Mouse (Mus musculus) left cerebral cortex, adult 2 months (tissue): ENCODE measurements around the gene Pde4d. TPM values are rescaled to one million over a fixed set of nuclear protein-coding genes. Genes with fewer than 3 reads are reported as not detected.

Experiments used
- DNase-seq, 2 experiments: peaks; one replicate each; pipeline ENCODE4 v3.0.0; 2021 to 2022; ENCODE audit warnings: low spot score in 2 of 2, mixed read lengths in 1 of 2; ENCODE audit errors: extremely low spot score in 1 of 2
- H3K27ac ChIP-seq: fragments of 200-600 bp; 2 replicates; pipeline ENCODE4 v1.8.1; 2022
- H3K4me3 ChIP-seq: fragments of 200-600 bp; 2 replicates; pipeline ENCODE4 v1.8.1; 2022
- CTCF ChIP-seq: fragments of 200-600 bp; IDR thresholded peaks from 2 replicates; pipeline ENCODE4 v1.8.1; 2022; ENCODE audit warnings: antibody characterized with exemption, mild to moderate bottlenecking, moderate library complexity
- intact Hi-C: fragments of 180-260 bp; cut with DNase I; formaldehyde crosslinking; loops from one replicate; pipeline ENCODE4 v1.15.1; 2025
- total RNA-seq, 2 experiments: library from RNA; stranded (reverse); gene quantifications; 2 replicates each; pipeline ENCODE4 v1.2.3; 2021

Gene Pde4d
- total RNA-seq, 2 experiments from 2014 or later, result 116 to 121 TPM

DNA sequence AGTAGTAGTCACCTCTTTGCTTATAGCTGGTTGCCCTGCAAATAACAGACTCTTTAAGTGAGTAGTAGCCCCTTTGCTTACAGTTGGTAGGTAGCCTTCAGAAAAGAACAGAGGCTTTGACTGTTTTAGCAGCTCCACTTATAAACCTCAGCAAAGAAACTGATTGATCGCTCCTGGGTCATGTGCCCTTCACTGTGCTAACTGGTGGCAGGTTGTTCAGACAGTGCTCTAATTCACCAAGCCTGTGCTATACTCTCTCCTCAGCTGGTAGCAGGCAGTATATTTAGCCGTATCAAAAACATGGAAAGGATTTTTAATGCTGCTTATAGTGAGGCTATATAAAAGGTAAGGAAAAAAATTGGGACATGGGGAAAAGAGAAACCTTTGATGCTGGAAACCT lies 370.7 kb downstream of the Pde4d start:
- no peak for DNase-seq
- TF ChIP-seq CTCF, result no peak
- Histone ChIP-seq H3K27ac (no peak overlapping the region), H3K4me3 (no peak overlapping the region)
- intact Hi-C loops, result no loop called here

DNA sequence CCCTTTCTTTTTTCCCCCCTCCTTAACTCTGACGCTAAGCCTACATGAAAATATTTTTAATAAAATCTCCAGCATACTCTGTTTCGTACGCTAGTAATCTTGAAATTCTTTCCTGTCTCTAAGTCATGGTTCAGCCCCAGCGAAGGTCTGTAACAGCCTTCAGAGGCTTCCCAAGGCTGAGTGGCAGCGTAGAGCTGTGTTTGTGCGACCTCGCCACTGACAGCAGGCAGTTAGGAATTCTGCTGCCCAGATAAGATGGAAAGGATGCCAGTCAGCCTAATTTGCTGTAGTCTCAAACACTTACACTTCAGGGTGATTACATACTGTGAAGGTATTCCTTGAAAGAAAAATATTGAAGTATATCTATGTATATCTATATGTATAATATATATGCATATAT lies 371.5 kb downstream of the Pde4d start:
- no peak for TF ChIP-seq CTCF
- no peak for DNase-seq
- intact Hi-C loops, result no loop called here
- Histone ChIP-seq H3K27ac (no peak overlapping the region), H3K4me3 (no peak overlapping the region)

DNA sequence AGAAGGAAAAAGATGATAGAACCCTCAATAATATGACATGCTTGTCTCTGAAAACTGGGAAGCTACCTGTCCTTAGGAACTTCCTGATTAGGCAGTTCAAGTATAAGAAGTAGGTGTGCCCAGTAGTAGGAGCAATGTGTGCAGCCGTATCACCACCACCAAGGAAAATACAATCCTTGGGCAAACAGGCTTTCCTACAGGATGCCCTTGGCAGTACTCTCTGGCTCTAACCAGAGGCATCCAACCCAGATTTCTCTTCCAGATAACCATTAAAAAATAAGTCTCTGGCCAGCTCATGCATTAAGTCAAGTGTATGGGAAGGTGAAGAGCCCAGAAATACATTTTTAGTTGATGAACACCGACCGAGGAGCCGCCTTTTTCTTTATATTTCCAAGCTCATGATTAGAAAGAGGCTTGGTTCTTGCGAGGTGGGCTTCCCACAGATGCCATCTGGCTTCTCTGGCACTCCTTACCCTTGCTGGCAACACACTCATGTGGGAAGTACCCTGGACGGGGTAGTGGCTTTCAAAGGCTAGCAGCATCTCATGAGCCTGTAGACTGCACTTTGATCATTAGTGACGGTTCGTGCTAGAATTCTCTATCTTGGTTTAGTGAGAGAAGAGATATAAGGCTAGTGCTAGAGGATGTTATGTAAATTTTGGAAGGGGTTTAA lies 375.0 kb downstream of the Pde4d start:
- no peak for TF ChIP-seq CTCF
- no peak overlapping the region for H3K27ac ChIP-seq
- H3K4me3 ChIP-seq, result no peak overlapping the region
- intact Hi-C loops, result no loop called here
- no peak for DNase-seq

DNA sequence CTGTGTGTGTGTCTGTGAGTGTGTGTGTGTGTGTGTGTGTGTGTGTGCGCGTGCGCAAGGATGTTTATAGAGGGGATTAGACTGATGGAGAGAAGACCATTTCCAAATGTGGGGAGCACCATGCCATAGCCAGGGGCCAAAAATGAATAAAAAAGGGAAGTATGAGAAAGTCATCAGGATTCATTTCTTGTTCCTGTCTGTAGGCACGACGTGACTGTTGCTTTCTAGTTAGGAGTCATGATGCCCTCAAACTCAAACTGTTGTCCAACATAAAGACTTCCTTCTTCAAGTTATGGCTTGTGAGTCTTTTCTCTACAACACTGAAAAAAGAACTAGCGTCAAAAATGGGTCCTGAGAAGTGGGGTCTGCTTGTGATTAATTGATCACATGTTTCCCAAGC lies 375.8 kb downstream of the Pde4d start:
- Histone ChIP-seq H3K27ac (no peak overlapping the region), H3K4me3 (no peak overlapping the region)
- TF ChIP-seq CTCF, result no peak
- no peak for DNase-seq
- intact Hi-C loops, result no loop called here

DNA sequence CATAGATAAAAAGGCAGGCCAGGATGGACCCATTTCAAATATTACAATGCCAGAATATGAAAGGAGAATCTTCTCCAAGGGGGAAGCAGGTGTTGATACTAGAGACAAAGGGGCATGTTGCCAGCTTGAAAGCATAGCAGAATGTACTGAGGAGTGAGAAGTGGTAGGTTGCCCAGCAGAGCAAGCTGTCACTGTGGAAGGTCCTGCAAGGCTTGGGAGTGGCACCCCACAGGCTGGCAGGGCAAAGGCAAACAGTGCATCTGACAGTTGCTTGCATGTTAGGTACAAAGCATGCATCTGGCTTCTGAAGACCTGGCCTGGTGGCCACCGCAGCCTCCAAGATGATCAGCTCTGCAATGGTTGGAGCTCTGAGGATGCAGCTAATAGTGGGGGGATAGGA lies 384.4 kb downstream of the Pde4d start:
- no peak overlapping the region for H3K27ac ChIP-seq
- DNase-seq, result no peak
- intact Hi-C loops, result no loop called here
- no peak overlapping the region for H3K4me3 ChIP-seq
- no peak for TF ChIP-seq CTCF

DNA sequence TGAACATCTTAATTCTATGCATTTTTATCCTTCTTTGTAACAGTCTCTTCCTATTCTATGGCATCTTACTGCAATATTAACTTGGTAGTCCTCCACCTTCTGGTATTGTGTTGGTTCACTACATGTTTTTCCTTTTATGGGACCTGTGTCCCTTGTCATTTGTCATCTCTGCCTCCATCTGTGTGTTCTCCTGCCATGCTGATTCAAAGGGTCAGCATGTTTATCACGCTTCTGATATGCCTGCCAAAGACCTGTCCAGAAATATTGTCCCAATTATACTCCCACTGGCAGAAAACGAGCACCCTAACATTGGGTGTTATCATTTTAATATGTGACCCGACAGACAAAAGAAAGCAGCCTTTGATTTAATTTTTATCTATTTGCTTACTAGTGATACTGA lies 386.6 kb downstream of the Pde4d start:
- Histone ChIP-seq H3K27ac (no peak overlapping the region), H3K4me3 (no peak overlapping the region)
- intact Hi-C loops, result no loop called here
- DNase-seq, result no peak
- TF ChIP-seq CTCF, result no peak

DNA sequence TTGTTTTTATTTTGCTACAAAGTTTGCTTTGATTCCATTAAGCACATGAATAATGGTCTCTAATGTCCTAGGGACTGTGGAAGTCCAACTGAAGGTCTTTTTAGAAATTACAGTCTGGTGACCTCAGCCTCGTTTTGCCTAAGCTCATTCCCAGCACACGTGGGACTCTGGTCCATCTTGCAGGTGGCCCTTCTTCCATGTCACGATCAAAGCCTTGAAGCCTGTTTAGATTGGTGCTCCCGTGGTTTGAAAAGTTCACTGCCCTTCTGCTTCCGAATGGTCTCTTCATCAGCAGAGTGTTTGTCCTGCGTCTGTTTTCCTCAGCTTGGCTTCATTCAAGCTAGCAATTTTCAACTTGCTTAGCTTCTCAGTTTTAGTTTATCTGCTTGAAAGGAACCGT lies 389.4 kb downstream of the Pde4d start:
- no peak for TF ChIP-seq CTCF

DNA sequence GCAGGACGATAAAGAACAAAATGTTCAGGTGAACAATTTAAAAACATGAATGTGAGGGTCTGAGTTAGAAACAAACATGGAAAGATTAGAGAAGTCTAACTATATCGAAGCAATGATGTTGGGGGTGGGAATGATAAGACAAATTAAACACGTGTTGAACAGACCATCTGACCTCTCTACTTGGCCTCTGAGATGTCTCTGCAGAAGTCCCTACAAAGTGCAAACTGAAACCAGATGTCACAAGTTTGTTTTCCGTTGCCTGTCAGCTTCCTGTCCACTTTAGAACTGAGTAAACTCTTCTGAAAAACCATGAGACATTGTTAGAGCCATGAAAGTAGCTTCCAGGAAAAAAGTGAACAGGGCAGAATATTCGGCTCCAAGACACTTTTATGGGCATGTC lies 404.3 kb downstream of the Pde4d start:
- DNase-seq, result no peak
- no peak for TF ChIP-seq CTCF
- Histone ChIP-seq H3K27ac (no peak overlapping the region), H3K4me3 (no peak overlapping the region)
- intact Hi-C loops, result no loop called here

More for the DNA sequence above, 389.4 kb downstream of the Pde4d start:
- DNase-seq, result no peak
- intact Hi-C loops, result no loop called here
- Histone ChIP-seq H3K27ac (no peak overlapping the region), H3K4me3 (no peak overlapping the region)

DNA sequence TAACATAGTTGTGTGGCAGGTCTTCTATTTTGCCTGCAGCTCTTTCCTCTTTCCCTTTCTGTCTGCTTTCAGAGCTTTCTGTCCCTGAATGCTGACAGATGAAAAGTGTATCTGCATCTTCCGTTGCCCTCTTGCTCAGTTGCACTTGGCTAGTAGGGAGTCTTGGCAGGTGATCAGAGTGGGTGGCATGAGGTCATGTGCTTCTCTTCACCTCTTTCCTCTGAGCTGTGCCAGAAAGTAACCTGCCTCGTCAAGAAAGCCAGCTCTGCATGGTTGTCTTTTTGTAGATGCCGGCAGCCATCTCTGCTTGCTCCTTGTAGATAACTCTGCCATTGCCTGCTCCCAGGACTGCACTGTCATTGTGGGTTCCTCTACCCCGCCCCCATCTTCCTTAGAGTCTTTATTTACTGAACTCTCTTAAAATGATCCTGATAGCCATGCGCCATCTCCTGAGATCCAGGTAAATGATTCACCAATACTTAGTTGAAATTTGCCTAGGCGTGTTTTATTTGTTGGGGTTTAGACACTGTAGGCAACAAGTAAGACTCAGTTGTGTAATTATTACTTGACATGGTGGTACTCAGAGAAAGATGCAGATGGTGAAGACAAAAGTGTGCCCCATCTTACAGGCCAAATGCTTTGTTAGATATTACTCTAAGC lies 407.2 kb downstream of the Pde4d start:
- TF ChIP-seq CTCF, result no peak
- intact Hi-C loops, result no loop called here
- H3K27ac ChIP-seq, result no peak overlapping the region
- H3K4me3 ChIP-seq, result no peak overlapping the region
- DNase-seq, result no peak

DNA sequence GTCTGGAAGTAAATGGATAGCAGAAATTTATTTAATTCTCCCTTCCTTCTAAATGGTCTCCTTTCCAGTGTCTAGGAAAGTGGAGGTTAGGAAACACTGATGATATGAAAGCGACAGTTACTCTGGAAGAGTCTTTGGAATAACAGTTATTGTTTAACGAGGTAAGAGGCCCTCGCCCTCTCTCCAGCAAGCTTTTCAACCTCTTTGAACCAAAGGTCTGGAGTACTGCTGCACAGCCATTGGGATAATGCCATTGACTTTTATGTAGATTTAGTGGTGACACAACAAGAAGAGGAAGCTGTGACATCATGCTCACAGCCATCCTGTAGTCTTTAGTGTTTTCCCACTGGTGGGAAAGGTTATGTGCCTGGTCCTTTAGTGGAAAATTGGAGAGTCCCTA lies 409.6 kb downstream of the Pde4d start:
- H3K4me3 ChIP-seq, result no peak overlapping the region
- no peak for DNase-seq
- H3K27ac ChIP-seq, result no peak overlapping the region
- intact Hi-C loops, result no loop called here
- TF ChIP-seq CTCF, result no peak

DNA sequence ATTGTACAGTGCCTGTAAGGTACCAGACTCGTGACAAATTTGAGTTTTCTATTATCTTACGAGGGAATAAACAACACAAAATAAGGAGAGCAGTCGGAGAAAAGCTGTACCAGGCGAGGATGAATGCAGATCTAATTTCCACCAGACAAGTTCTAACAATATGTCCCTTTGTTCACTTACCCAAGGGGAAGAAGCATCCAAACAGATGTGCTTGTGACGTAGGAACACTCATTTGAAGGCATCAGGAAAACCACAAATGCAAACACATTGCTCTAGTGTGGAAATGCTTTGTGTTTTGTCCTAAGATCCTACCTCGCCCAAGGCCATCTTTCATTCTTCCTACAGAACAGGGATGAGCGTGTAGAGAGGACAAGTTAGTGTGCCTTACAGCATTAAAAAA lies 411.0 kb downstream of the Pde4d start:
- H3K4me3 ChIP-seq, result no peak overlapping the region
- peak overlapping the region; percentile 53; the same call in 1 of the 2 replicates for H3K27ac ChIP-seq
- DNase-seq, result no peak
- intact Hi-C loops, result no loop called here
- no peak for TF ChIP-seq CTCF

DNA sequence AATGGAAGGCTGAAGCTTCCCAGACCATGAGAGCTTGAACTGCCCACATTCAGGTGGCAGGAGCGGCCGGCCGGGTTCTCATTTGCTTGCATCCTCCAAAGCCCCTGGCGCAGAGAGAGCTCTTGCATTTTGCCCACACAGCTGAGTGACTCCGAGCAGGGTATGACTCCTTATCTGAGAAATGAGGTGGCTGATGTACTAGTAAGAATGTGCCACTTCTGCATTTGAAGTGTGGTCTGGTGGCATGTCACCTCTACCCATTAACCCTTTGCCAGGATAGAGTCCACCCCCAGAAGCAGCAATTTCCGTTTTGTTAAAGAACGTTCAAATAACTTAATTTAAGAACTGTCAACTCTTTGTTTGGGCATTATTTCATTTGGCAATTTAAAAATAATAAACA lies 412.0 kb downstream of the Pde4d start:
- DNase-seq, result no peak
- intact Hi-C loops, result no loop called here
- H3K4me3 ChIP-seq, result no peak overlapping the region
- TF ChIP-seq CTCF, result no peak
- no peak overlapping the region; the same call in 1 of the 2 replicates for H3K27ac ChIP-seq

DNA sequence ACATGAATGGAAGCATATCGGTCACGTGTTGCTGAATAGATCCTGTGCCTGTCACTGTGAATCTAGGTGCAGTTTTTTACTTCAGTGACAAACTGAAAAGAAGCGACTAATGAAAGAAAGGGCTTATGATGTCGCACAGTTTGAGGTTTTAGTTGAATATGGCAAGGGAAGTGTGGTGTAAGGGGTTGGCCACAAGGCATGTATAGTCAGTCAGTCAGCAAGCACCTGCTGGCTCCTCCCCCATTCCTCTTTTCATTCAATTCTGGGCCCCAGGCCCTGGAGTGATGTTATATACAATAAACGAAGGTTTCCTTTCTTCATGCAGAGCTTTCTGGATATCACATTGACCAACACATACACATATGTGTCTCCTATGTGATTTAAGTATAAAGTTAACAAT lies 412.4 kb downstream of the Pde4d start:
- no peak overlapping the region for H3K27ac ChIP-seq
- no peak overlapping the region for H3K4me3 ChIP-seq
- no peak for DNase-seq
- intact Hi-C loops, result no loop called here
- TF ChIP-seq CTCF, result no peak
